Mouse (Mus musculus) 416B (cell line): ENCODE results near the gene Trim44.
A peak's percentile ranks its signal among the peaks of the same experiment; 100 is the strongest.

ENCODE experiments used
- DNase-seq: peaks from one replicate; pipeline ENCODE4 v3.0.0; 2011; ENCODE audit warnings: low read depth

The Trim44 gene

DNA sequence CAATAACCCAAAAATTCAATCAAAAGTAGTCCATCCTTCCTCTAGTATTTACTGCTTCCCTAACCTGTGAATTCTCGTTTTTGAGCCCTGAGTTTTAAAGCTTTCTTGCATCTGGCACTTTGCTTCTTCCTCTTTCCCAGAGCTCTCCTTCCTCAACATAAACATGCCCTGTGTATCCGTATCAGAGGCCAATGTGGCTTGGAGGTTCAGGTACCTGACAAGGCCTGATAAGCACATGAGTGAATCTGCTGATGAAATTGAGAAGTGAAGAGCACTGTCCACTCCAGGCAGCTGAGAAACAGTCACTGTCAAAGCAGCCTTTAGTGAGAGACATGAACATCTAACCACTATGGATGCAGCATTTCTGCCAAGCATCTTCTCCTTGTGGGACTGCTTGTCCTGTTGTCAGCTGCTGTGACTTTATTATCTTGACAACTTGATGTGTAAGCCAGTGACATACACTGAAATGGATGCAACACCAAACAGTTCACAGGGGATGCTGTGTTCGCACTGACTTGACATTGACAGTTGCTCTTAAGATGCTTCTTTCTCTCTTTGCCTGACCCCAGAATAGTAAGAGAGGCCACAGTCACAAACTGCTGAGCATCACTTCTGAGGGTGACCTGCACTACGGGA lies 42.9 kb downstream of the Trim44 start:
- peak; percentile 16 for DNase-seq

DNA sequence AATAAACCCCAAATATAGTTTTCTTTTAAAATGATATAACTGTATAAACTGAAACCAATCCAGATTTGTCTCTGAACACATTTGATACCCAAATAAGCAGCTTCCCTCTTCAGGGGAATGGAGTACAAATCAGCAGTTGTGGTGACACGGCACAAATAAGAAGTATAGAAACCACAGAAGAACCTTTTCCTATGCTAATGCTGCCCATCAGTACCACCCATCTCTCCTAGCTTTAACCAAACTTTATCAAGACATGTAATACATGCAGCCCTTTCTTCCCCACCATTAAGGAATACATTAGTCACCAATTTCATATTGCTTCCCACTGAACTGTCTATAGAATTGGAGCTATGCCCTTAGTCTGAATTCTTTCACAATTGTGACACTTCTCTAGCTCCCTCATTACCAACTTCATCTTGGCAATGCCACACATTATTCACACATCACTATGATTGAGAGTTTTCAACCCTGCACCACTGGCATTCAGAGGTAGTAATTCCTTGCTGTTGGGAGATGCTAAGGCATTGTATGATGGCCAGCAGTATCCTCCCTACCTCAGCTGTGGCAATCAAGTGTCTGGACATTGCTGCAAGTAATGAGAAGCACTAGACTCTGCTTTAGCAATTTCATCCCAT lies 44.6 kb downstream of the Trim44 start:
- peak; percentile 78 for DNase-seq

DNA sequence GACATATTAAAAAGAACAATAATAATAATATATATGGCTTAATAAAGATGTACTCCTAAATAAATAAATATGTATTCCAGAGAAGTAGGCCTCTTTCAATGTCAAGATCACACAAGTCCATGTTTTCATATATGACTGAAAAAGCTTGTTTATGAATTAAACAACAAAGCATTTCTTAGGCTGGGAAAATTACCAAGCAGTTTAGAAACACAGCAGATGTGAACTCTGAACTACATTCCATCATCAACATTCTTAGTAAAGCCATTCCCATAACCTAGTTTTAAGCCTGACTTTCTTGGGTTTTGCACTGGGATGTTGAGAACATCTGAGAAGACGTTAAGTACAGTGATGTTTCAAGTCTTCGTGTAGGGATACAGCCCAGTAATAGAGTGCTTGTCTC lies 45.4 kb downstream of the Trim44 start:
- no peak for DNase-seq

DNA sequence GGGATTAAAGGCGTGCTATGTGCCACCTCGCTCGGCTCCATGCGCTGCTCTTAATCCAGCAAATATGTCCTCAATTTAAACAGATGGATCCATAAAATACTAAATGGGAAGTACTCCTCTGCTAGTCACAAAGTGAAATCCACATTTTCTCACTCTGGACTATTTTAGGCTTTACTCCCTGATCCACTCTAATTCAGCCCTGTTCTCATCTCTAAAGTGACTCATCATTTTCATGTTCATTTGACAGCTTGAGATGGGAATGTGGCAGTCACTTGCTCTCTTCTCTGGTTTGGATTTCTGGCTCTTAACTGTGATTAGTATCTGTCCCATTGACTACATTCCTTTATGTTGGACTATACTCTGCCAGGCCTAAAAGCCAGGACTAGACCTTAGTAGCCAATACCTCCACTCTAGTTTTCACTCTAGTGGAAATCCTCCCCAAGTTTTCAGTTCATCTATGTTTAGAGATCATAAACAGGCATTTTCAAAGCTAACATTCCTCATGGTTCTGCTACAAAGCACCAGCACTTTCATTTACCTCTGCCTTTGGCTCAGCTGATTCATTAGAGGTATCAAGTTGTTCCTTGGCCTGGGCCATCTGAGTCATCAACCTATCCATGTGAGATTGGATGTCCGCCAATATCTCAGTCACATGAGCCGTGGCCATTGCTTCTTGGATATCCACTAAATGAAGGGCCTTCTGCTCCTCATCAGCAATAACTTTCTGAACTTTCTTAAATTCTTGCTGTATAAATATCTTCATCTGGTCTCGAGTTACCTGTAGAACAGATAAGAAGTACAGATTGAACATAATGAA lies 50.5 kb downstream of the Trim44 start:
- peak; percentile 70 for DNase-seq

DNA sequence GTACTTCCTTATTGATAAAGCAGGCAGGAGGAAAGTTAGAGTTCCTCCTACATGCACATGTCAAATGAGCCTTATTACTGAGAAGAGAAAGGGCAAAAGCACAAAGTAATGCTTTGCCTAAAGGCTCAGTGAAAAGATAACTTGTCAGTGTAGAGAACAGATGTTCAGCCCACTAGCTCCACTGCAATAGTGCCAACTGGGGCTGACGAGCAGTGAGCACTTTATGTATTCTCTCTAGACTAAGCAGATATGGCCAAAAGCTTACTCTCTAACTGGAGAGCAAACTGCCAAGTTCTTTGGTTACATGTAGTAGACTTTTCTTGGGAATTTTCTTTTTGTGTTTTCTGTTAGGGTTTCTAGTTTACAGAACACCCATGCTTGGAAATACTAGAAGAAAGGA lies 53.6 kb downstream of the Trim44 start:
- DNase-seq, result no peak

DNA sequence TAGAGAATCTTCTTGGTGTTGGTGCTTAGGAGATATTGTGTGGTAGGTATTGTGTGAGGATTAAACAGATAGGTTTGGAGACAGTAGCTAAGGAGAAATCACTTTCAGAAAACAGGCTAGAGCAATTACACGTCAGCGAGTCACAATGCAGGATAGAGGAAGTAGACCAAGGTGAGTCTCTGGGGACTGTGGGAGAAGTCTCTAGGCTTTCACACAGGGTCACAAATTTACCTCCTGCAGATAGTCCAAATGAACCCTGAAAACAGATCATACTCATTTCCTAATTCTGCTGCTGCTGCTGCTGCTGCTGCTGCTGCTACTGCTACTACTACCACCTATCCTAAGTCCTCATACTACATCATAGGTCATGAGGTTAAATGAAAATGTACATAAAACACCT lies 66.2 kb downstream of the Trim44 start:
- no peak for DNase-seq

DNA sequence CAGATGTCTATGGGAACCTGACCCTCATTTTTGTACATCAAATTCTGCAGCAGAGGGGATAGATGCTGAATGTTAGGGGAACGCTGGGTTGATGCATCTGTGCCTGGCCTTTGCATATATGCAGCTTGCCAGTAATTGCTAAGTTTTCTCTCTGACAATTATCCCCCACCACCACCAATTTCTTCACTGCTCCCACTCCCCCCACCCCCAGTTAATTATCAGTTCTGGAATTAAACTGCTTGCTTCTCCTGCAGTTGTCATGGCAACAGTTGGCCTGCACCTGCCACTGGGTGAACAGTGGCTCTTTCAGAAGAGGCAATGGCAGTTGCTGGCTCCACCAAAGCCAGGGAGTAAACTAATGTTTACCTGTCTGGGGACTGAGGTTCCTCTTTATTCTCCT lies 70.8 kb downstream of the Trim44 start:
- DNase-seq, result no peak

DNA sequence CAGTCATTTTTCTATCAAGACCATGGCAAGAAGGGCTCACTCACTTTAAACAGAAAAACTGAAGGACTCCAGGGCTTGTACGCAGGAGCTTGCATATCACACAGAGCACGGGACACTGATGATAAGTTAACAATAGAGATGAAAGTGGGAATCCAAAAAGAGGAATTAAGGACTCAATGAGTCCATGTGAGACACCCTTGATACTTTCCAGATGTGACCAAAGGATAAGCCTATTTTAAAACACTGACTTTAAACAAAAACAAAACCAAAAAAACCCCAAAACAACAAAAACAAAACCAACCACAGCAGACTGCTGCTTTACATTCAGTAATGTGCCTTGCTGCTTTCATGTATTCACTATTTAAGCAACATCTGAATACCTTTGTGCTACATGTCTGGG lies 75.7 kb downstream of the Trim44 start:
- DNase-seq, result no peak

DNA sequence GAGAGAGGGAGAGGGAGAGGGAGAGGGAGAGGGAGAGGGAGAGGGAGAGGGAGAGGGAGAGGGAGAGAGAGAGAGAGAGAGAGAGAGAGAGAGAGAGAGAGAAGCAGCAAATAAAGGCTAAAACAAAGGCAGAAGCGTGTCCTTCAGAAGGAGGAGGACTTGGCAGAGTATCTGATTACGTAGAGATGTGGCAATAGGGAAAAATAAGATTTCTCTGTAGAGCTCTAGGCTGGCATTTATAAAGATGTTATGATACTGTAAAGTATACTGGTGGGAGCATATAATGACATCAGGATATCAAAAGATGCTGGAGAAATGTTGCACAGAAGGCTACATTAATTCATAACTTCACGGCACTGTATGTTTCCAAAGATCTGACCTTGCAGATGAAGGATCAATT lies 76.5 kb downstream of the Trim44 start:
- DNase-seq, result no peak

DNA sequence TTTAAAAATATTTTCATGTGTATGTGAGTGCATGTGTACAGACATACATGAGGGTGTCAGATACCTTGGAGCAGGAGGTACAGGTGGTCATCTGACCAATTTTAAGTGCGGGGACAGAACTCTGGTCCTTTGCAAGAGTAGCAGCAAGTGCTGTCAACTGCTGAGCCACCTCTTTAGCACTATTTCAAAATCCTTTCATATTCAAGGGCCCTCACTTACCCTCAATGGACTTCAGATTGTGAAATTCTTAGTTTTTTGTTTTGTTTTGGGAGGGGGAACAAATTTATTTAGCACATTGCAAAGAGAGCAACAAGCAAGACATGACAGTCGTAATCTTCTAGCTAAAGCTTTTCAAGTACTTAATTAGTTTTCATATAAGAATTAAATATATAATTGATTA lies 81.7 kb downstream of the Trim44 start:
- no peak for DNase-seq

DNA sequence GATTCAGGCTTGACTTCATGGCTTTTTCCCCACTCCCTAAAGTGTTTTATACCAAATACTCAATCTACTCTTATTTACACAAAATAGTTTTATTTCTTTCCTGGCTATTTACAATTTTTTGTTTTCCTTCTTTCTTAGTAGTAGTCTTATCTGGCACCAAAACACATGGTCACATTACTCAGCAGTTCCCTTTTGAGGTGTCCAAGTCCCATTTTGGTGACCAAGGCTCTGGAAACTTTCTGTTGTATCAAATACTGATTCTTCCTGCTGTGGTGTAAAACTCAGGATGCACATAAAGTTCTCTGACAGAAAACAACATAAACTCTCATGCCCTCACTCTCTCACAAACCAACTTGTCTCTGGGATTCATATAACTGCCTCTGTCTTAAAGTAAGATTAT lies 83.3 kb downstream of the Trim44 start:
- peak; percentile 78 for DNase-seq

DNA sequence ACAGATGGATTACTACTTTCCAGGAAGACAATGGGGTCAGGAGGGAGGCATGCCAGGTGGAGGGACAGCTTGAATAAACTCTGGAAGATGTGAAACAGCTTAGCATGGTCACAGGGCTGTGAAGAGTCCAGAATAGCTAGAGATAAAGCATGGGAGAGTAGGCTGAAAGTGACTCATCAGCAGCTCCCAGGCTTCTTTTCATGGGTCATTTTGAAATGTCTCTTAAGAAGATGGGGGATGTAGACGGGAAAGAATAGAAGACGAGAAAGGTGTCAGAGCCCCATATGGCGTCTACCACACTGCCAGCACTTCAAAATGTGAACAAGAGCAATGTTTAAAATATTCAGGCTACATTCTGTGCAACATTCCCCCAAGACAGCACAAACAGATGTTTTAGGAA lies 91.1 kb downstream of the Trim44 start:
- no peak for DNase-seq

DNA sequence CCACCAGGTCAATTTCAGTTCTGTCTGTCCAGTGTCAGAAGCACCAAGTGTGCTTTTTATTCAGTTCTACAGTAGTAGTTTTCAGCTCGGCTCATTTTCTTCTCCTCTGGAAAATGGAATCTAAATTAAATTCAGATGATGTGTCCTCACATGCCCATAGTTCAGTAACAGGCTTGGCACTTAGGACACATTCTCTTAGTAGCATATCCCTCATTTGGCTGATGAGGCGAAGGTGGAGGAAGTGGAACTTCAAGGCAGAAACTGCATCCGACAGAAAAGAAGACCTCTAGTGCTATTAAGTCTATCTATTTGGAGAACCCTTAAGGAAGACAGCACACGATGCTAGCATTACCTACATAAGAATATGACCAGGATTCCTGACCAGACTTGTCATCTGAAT lies 92.5 kb downstream of the Trim44 start:
- DNase-seq, result no peak

DNA sequence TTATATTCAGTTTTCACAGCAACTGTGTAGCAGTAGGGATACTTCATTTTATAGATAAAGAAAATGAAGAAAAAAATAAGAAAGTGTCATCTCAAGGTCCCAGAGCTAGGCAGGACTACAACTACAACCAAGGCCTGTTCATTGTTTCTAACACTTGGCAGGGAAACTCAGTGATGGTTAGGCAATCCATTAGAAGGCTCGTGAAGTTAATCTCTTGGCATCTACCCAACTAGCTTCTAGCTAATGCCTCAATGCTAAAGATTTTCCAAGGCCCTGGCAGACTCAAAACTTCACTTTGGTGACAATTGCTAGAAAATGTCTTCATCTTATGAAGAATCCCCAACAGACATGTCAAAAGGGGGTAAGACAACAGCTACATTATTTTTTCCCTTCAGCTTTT lies 93.0 kb downstream of the Trim44 start:
- peak; percentile 21 for DNase-seq

DNA sequence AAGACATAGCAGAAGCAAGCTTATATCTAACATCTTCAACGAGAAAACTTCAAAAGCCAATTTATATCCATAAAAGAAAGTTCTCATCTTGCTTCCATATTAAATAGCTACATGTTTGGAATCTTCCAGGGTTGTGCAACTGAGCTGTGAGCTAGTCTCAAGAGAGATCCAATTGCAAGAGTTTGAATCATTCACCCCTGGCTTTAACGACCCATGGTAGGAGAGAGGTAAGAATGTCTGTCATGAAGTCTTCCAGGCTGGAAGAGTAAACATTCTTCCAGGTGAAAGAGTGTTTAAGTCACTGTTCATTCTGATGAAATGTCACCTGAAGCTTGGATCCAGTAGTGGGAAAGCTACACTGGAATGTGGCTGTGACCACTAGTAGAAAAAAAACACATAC lies 93.6 kb downstream of the Trim44 start:
- no peak for DNase-seq

DNA sequence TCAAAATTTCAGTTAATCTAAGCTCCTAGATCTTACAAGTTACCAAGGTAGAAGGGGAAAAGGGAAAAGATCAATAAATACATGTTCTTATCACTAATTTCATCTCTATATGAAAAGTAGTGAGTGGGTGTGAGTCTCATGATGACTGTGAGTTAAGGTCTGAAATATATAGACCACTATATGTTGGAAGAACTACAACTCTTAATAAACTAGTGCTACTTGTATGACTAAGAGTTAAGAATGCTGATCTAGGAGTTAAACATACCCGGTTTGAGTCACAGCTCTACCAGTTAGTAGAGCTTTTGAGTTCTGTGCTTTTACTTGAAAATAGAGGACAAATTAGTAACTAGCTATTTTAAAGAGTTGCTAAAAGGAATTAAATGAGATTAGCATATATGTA lies 94.7 kb downstream of the Trim44 start:
- no peak for DNase-seq

DNA sequence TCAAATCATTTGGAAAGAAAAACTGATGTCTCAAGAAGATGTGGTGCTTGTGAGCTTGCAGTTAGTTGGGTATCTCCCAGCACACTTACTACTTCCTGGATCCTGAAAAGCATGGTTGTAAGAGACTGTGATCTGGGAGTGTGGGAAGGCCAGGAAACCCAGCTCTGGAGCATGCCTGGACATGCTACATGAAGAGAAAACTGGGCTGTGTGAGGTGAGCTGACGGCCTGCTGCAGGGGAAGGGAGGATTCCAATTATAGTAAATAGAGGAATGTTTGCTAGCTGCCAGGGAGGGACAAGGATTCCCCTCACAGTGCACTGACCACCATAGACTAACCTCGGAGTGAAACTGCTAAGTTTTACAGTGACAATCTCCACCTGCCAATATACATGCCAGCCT lies 104.4 kb downstream of the Trim44 start:
- no peak for DNase-seq

DNA sequence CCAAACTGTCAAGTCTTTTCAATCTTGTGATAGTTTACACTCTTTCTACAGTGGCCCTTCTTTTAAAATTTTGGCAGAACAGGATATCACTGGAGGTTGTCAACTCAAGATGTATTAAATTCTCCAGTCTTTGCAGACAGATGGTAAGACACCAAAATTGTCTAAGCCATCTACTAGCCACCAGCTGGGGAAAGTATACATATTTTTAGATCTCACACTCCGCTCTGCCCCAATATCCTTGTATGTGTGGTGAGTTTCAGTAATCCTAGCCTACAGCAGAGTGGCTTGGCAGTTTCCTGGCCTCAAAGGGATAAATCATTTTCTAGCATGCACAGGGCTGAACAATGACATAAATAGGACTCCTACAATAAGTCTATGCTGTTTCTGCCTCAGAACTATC lies 105.1 kb downstream of the Trim44 start:
- no peak for DNase-seq

DNA sequence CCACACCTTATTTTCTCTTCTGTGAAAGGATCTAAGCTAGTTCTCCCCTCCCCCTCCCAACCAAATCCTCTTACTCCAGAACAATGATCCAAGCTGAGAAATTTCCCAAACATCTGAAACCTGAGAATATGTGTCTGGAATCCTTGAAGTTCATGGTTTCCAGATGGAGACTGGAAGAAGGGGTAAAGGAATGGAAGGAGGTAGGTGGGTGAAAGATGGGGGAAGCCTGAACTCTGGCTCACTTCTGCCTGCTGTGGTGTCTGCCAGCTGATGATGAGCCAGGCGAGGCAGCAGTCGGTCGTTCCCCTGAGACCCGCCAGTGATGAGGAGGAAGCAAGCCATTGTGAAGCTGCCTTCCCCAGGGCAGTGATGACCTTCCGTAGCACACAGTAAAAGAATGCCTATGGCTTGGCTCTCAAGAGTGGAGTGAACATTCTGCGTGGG lies 112.8 kb downstream of the Trim44 start:
- DNase-seq, result no peak

DNA sequence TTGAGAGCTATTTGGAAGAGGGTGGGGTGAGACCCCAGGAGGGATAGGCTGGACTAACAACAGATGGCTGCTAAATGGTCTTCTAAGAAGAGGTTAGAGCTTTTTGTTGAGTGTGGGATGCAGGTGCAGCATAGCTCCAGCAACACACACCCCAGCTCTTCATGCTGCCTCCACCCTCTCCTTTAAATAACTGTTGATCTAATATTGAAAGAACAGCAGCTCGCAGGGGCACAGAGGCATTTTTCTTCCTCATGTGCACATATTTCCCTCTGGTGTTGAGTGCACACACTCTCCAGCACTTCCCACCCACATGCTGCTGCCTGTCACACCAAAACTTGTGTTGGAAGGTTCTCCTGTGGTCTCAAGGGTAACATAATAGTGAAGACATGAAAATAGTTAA lies 114.4 kb downstream of the Trim44 start:
- no peak for DNase-seq

DNA sequence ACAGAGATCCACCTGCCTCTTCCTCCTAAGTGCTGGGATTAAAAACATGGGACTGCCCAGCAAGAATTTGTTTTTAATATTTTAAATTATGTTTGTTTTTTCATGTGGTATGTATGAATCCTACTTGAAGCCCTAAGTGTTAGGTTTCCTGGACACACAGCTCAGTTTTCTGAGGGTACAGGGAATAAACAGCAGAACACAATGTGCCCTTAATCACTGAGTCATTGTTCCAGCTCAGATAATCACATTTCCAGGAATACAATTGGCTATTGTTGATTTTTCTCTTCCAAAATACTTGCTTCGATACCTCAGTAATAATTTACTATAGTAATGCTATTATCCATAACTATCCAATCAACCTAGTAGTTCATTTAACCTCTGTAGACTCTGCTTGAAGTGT lies 115.6 kb downstream of the Trim44 start:
- no peak for DNase-seq

DNA sequence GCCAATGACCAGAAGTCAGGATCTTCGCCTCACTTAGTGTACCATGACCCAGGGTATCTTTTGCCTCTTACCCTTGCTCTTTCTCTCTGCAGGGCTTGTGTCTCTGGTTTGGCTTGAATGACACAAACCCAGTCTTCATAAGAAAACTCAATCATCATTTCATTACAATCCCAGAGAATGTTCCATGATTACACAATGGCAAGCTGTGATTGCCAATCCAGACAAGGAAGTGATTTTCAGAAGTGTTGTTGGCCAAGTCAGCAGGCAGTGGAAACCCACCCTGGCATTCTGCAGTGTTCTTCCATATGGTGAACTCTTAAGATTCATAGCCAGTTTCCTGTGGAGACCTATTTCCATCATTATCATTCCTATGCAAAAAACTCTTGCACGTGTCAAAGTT lies 116.1 kb downstream of the Trim44 start:
- no peak for DNase-seq

DNA sequence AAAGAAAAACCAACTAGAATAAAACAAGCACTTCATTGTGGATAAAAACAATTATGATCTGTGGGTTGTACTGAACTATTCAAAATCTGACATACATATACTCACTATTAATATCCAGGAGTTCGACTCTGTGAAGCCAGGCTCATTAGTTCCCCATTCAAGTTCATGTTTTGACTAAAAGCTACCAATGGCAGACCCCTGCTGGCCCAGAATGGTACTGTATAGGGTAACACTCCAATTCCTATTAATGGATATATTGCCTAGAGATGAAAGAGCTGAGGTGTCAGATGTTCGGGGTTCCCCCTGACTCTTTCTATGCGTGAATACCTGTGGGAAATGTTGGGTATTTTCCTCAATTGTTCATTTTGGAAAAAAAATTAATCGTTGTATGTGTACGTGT lies 117.6 kb downstream of the Trim44 start:
- DNase-seq, result peak; percentile 60
